Mouse (Mus musculus): Measurements from ENCODE around the gene Zfp692.

- peak; percentile 21; the same call in 1 of the 2 replicates for TF ChIP-seq CTCF (IDR thresholded peaks at IDR 0.05; ENCODE audit: extremely low read depth, insufficient read length, insufficient replicate concordance, low read depth, low read length)
- no peak for TF ChIP-seq POLR2A (IDR thresholded peaks at IDR 0.05; ENCODE audit: low read depth, low read length)
These were observed 19.9 kb downstream of the Zfp692 start for GRCm38 (mm10) chr11:58326781-58327180.
